Mouse (Mus musculus) forebrain, embryonic 13.5 days (tissue): Measurements from ENCODE around the gene Repin1. TPM values are rescaled to one million over a fixed set of nuclear protein-coding genes. Genes with fewer than 3 reads are reported as not detected.
A peak's percentile ranks its signal among the peaks of the same experiment; 100 is the strongest.

ENCODE experiments used
- ATAC-seq: fragments of 200-750 bp; cut with Nextera tagmentation; 2 replicates; pipeline ENCODE4 v1.8.0; 2017
- H3K27ac ChIP-seq: fragments of 300-500 bp; sonication (generic); 2 replicates; pipeline ENCODE4 v1.5.1; 2015; ENCODE audit warnings: inconsistent platforms, mild to moderate bottlenecking, moderate library complexity
- H3K27me3 ChIP-seq: fragments of 300-500 bp; sonication (generic); 2 replicates; pipeline ENCODE4 v1.6.1; 2015; ENCODE audit warnings: mild to moderate bottlenecking, inconsistent platforms
- H3K36me3 ChIP-seq: fragments of 300-500 bp; sonication (generic); 2 replicates; pipeline ENCODE4 v1.6.1; 2015; ENCODE audit warnings: mild to moderate bottlenecking, inconsistent platforms; ENCODE audit not compliant: poor library complexity, severe bottlenecking
- H3K4me1 ChIP-seq: fragments of 300-500 bp; sonication (generic); 2 replicates; pipeline ENCODE4 v1.6.1; 2015; ENCODE audit warnings: inconsistent platforms
- H3K4me2 ChIP-seq: fragments of 300-500 bp; sonication (generic); 2 replicates; pipeline ENCODE4 v1.6.1; 2015; ENCODE audit warnings: inconsistent platforms, mild to moderate bottlenecking, moderate library complexity
- H3K4me3 ChIP-seq: fragments of 300-500 bp; sonication (generic); 2 replicates; pipeline ENCODE4 v1.5.1; 2015; ENCODE audit warnings: mild to moderate bottlenecking, inconsistent platforms
- H3K9ac ChIP-seq: fragments of 300-500 bp; sonication (generic); 2 replicates; pipeline ENCODE4 v1.6.1; 2015; ENCODE audit warnings: mild to moderate bottlenecking, inconsistent platforms
- H3K9me3 ChIP-seq: fragments of 300-500 bp; sonication (generic); replicated peaks from 2 replicates; pipeline ENCODE4 v1.6.1; 2016; ENCODE audit warnings: inconsistent platforms
- WGBS: fragments of 180-500 bp; shearing (Covaris S2); methylation state at CpG from one replicate; pipeline ENCODE4 v1.1.7; 2015; 5-methylcytosine and 5-hydroxymethylcytosine counted together
- polyA plus RNA-seq: library from polyadenylated mRNA; unstranded; fragments of >200 nt; fragmentation: Nextera tagmentation; extraction: Ambion mirVana; gene quantifications from 2 replicates; pipeline ENCODE4 v1.2.1, GENCODE M21; 2015

Gene Repin1
- polyA plus RNA-seq, 1 experiment from 2014 or later = 35.8 TPM

DNA sequence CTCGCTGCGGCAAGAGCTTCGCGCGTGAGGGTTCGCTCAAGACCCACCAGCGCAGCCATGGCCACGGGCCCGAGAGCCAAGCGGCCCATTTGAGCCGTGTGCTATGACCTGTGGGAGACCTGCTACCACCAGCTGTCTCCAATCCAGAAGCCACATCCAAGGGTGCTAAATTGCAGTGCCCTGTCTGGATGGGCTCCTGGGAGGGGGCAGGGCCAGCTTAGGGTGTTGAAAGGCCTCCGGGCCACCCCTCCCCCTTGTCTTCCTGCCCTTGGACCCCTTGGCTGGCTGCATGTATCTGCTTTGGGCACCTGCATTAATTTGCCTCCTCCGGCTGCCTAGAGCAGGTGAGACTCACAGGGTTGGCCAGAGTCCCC, 36.0 kb downstream of the Repin1 start:
- Histone ChIP-seq H3K4me3 (peak overlapping the region; percentile 47), H3K4me2 (peak overlapping the region; percentile 72), H3K4me1 (peaks cover 20% of the 10 kb centered on the region), H3K27ac (no peak overlapping the region), H3K27me3 (peaks cover 50% of the 10 kb centered on the region), H3K9ac (peak overlapping the region; percentile 69), H3K36me3 (no peaks in the 10 kb centered on the region), H3K9me3 (no peaks in the 10 kb centered on the region)
- peak; percentile 42; the same call in 1 of the 2 replicates for ATAC-seq
- 25% methylated on average over 13 of the region's 13 CpGs for WGBS

DNA sequence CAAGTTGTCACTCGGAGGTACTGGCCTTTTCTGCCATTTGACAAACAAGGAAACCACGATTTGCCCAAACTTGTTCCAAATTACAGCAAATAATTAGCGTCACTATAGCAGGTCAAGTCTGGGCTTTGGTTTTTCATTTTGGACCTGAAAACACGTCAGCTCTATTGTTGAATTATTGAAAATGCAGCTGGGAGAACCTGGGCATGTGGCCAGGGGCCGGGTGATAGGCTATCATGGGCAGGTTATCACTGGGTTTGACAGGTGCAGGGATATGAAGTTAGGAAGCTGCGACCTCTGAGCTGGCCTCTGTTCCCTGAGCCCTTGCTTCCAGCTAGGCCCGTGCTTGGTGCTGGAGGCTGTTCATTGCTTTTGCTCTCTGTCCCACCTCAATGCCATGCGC, 37.1 kb downstream of the Repin1 start:
- WGBS = 87% methylated on average over 8 of the region's 8 CpGs
- Histone ChIP-seq H3K36me3 (no peaks in the 10 kb centered on the region), H3K27me3 (peaks cover 42% of the 10 kb centered on the region), H3K9me3 (no peaks in the 10 kb centered on the region), H3K4me1 (peaks cover 20% of the 10 kb centered on the region), H3K9ac (no peak overlapping the region), H3K4me2 (no peak overlapping the region), H3K4me3 (no peak overlapping the region), H3K27ac (no peak overlapping the region)
- no peak for ATAC-seq

- H3K4me3 ChIP-seq = no peak overlapping the region
- H3K9me3 ChIP-seq = no peaks in the 10 kb centered on the region
- ATAC-seq = no peak
- H3K27me3 ChIP-seq = peaks cover 4% of the 10 kb centered on the region
- H3K36me3 ChIP-seq = no peaks in the 10 kb centered on the region
- H3K4me2 ChIP-seq = no peak overlapping the region
- WGBS = 81% methylated on average over 2 of the region's 2 CpGs
- no peaks in the 10 kb centered on the region for H3K4me1 ChIP-seq
- H3K9ac ChIP-seq = no peak overlapping the region
- H3K27ac ChIP-seq = no peak overlapping the region
These were observed 41.4 kb downstream of the Repin1 start for GRCm38 (mm10) chr6:48635105-48635504.

DNA sequence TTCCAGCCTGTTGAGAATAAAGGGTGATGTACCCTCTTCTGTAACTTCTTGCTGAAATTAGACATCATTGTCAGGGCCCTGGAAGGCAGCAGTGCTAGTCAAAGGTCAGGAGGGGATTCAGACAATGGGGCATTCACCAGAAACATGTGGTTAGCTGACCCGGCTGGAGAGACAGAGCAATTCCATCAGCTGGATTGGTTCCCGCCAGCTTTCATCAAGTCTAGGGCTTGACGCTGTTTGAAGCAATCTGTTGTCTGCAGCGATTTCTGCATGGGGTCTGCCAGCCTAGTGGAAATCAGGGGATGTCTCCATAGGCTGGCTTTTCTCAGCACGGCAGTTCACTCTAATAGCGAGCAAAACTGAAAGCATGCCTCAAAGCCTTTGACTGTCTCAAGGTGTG, 42.8 kb downstream of the Repin1 start:
- no peaks in the 10 kb centered on the region for H3K27me3 ChIP-seq
- ATAC-seq = no peak
- H3K36me3 ChIP-seq = no peaks in the 10 kb centered on the region
- H3K9ac ChIP-seq = no peak overlapping the region
- no peaks in the 10 kb centered on the region for H3K9me3 ChIP-seq
- no peak overlapping the region for H3K4me3 ChIP-seq
- no peak overlapping the region for H3K27ac ChIP-seq
- no peaks in the 10 kb centered on the region for H3K4me1 ChIP-seq
- WGBS = 46% methylated on average over 6 of the region's 6 CpGs
- no peak overlapping the region for H3K4me2 ChIP-seq

GRCm38 (mm10) chr6:48637811-48638500, 44.3 kb downstream of the Repin1 start:
- no peak overlapping the region for H3K4me3 ChIP-seq
- no peaks in the 10 kb centered on the region for H3K9me3 ChIP-seq
- no peaks in the 10 kb centered on the region for H3K27me3 ChIP-seq
- ATAC-seq = no peak
- no peaks in the 10 kb centered on the region for H3K4me1 ChIP-seq
- H3K4me2 ChIP-seq = no peak overlapping the region
- no peaks in the 10 kb centered on the region for H3K36me3 ChIP-seq
- no peak overlapping the region for H3K27ac ChIP-seq
- no peak overlapping the region for H3K9ac ChIP-seq
- WGBS = 71% methylated on average over 6 of the region's 6 CpGs

- Histone ChIP-seq H3K4me3 (no peak overlapping the region), H3K27me3 (no peaks in the 10 kb centered on the region), H3K9me3 (no peaks in the 10 kb centered on the region), H3K27ac (no peak overlapping the region), H3K4me2 (no peak overlapping the region), H3K4me1 (no peaks in the 10 kb centered on the region), H3K9ac (no peak overlapping the region), H3K36me3 (no peaks in the 10 kb centered on the region)
- no peak for ATAC-seq
- WGBS = 82% methylated on average over 2 of the region's 2 CpGs
These were observed 44.9 kb downstream of the Repin1 start for GRCm38 (mm10) chr6:48638553-48638952.

DNA sequence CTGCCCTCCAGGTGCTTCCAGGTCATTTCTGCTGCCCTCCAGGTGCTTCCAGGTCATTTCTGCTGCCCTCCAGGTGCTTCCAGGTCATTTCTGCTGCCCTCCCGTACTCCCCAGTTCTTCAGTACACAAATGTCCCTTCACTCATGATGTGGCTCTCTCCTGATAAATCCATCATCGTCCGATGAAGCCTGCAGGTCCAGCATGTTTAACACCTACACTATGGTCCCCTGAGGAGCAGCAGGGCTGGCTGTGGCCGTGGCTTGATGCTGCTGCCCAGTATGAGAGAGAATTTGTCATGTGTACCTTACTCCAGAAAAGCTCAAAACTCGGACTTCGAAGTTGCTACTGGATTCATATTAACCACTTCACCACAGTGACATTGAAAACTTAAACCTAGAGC, 47.7 kb downstream of the Repin1 start:
- Histone ChIP-seq H3K9ac (no peak overlapping the region), H3K36me3 (no peaks in the 10 kb centered on the region), H3K4me3 (no peak overlapping the region), H3K27me3 (no peaks in the 10 kb centered on the region), H3K9me3 (no peaks in the 10 kb centered on the region), H3K27ac (no peak overlapping the region), H3K4me2 (no peak overlapping the region), H3K4me1 (no peaks in the 10 kb centered on the region)
- WGBS = 73% methylated on average over 6 of the region's 6 CpGs
- no peak for ATAC-seq

- H3K4me1 ChIP-seq = no peaks in the 10 kb centered on the region
- no peak overlapping the region for H3K4me3 ChIP-seq
- H3K36me3 ChIP-seq = no peaks in the 10 kb centered on the region
- H3K9me3 ChIP-seq = no peaks in the 10 kb centered on the region
- no peak overlapping the region for H3K27ac ChIP-seq
- no peak overlapping the region for H3K9ac ChIP-seq
- peak; percentile 63; the same call in 1 of the 2 replicates for ATAC-seq
- WGBS = 17% methylated on average over 4 of the region's 4 CpGs
- H3K27me3 ChIP-seq = no peaks in the 10 kb centered on the region
- H3K4me2 ChIP-seq = no peak overlapping the region
These were observed 49.1 kb downstream of the Repin1 start for GRCm38 (mm10) chr6:48642764-48643292.

DNA sequence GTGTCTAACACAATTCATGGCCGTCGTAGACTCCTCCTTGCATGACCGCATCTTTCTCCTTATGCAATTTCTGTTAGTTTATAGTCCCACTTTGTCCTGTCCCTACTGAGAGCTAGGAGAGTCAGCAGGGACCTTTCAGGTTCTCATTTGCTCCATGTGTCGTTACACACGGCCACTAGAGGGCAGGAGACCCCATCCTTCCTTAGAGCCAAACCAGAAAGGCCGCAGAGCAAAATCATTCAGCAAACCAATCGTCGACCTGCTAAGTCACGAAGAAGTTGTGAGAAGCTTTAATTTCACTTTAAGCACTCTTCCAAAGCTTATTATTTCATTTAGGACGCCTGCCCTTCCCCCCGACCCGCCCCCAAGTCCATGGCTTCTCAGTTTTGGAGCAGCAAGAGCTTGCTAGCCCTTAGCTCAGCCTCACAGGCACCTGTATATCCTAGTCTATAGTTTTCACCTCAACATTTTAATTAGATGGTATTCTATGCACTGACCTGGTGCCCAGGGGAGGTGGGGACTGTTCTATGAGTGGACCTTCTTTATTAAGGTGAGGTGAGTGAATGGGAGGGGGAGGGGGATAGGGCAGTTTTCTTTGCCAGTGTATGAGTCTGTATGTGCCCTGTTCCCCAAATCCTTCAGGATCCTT, 52.1 kb downstream of the Repin1 start:
- H3K9ac ChIP-seq = no peak overlapping the region
- 12% methylated on average over 12 of the region's 12 CpGs for WGBS

GRCm38 (mm10) chr6:48646309-48646690, 52.6 kb downstream of the Repin1 start:
- ATAC-seq = no peak
- no peaks in the 10 kb centered on the region for H3K36me3 ChIP-seq
- H3K9ac ChIP-seq = no peak overlapping the region

More for the DNA sequence above, 52.1 kb downstream of the Repin1 start:
- Histone ChIP-seq H3K36me3 (no peaks in the 10 kb centered on the region), H3K4me2 (no peak overlapping the region), H3K4me1 (no peaks in the 10 kb centered on the region), H3K4me3 (no peak overlapping the region), H3K27ac (no peak overlapping the region), H3K9me3 (no peaks in the 10 kb centered on the region), H3K27me3 (no peaks in the 10 kb centered on the region)
- ATAC-seq = no peak

GRCm38 (mm10) chr6:48646995-48647394, 53.3 kb downstream of the Repin1 start, which contains the start of gene Gimap8:
Gimap8 (plus strand) TSS chr6:48647234.
- Histone ChIP-seq H3K27me3 (no peaks in the 10 kb centered on the region), H3K9me3 (no peaks in the 10 kb centered on the region), H3K36me3 (no peaks in the 10 kb centered on the region), H3K9ac (no peak within 1 kb of the TSS), H3K27ac (no peak within 1 kb of the TSS), H3K4me3 (no peak within 1 kb of the TSS), H3K4me2 (no peak within 1 kb of the TSS), H3K4me1 (no peaks in the 10 kb centered on the region)
- no peak for ATAC-seq
- WGBS = 57% methylated on average over 3 of the region's 3 CpGs

More at GRCm38 (mm10) chr6:48646309-48646690, 52.6 kb downstream of the Repin1 start:
- Histone ChIP-seq H3K27me3 (no peaks in the 10 kb centered on the region), H3K9me3 (no peaks in the 10 kb centered on the region), H3K4me3 (no peak overlapping the region), H3K4me2 (no peak overlapping the region), H3K4me1 (no peaks in the 10 kb centered on the region), H3K27ac (no peak overlapping the region)
- WGBS = 82% methylated on average over 4 of the region's 4 CpGs

DNA sequence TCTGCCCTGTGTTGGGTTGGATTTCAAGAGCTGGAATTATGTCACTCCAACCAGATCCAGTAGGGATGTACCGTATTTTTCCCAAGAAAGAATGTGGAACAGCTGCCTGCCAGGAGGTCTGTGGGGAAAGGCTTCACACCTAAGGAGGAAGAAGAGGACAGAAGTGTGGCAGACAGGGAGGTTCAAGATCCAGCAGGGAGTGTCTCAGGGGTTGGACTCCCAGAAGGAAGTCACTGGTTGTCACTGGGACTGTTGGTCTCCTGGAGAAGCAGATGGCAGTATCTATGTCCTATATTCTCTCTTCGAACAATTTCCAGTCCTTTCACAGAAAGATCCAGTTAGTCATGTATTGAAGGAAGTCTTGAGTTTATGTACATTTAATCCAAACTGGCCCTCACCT, 53.9 kb downstream of the Repin1 start:
- Histone ChIP-seq H3K27me3 (no peaks in the 10 kb centered on the region), H3K4me3 (no peak overlapping the region), H3K36me3 (no peaks in the 10 kb centered on the region), H3K4me1 (no peaks in the 10 kb centered on the region), H3K4me2 (no peak overlapping the region), H3K27ac (no peak overlapping the region), H3K9ac (no peak overlapping the region), H3K9me3 (no peaks in the 10 kb centered on the region)
- 95% methylated on average over 2 of the region's 2 CpGs for WGBS
- ATAC-seq = no peak
